Mouse (Mus musculus): ENCODE data around the gene Csf1.

Csf1 gene

GRCm38 (mm10) chr3:107700625-107701024 lies 59.6 kb downstream of the Csf1 start:
- DNase-seq, result peak; percentile 61

- DNase-seq, result no peak
Observed at GRCm38 (mm10) chr3:107696910-107697309, 63.4 kb downstream of the Csf1 start.

GRCm38 (mm10) chr3:107695948-107696881 lies 64.1 kb downstream of the Csf1 start, which contains the start of gene Ahcyl1:
Ahcyl1 (minus strand) TSS chr3:107696560.
- DNase-seq, result peak; percentile 100

- peak; percentile 89 for DNase-seq
Observed at GRCm38 (mm10) chr3:107695219-107695947, 64.9 kb downstream of the Csf1 start.

GRCm38 (mm10) chr3:107694256-107694900 lies 65.9 kb downstream of the Csf1 start:
- DNase-seq, result no peak
